Mouse (Mus musculus): ENCODE measurements around the gene Carmil1. TPM values are rescaled to one million over a fixed set of nuclear protein-coding genes. Genes with fewer than 3 reads are reported as not detected.
A peak's percentile ranks its signal among the peaks of the same experiment; 100 is the strongest.
"Not testable (repeated sequence)": the region's sequence is repeated elsewhere in the genome, so short reads cannot be mapped to it uniquely, and the experiment has no call there.

The Carmil1 gene
- polyA plus RNA-seq, 1 experiment from 2014 or later = 5.5 TPM

GRCm38 (mm10) chr13:24117181-24117812 is 163.3 kb downstream of the Carmil1 start:
- H3K9ac ChIP-seq = no peak overlapping the region
- DNase-seq (no peak), ATAC-seq (ENCODE audit: low read depth) (no peak)
- no peaks in the 10 kb centered on the region for H3K36me3 ChIP-seq
- 60% methylated on average over 7 of the region's 7 CpGs for WGBS (ENCODE audit: insufficient replicate concordance)
- no peak overlapping the region for H3K4me2 ChIP-seq
- H3K4me3 ChIP-seq (replicated peaks) = no peak overlapping the region
- no peaks in the 10 kb centered on the region; the same call in 1 of the 2 replicates for H3K4me1 ChIP-seq (replicated peaks)
- no peaks in the 10 kb centered on the region for H3K27me3 ChIP-seq
- H3K27ac ChIP-seq = no peak overlapping the region
- H3K9me3 ChIP-seq (replicated peaks) = no peaks in the 10 kb centered on the region

GRCm38 (mm10) chr13:24112689-24113348 is 167.8 kb downstream of the Carmil1 start:
- WGBS (ENCODE audit: insufficient replicate concordance) = 66% methylated on average over 9 of the region's 9 CpGs
- H3K9ac ChIP-seq = no peak overlapping the region
- no peaks in the 10 kb centered on the region for H3K9me3 ChIP-seq (replicated peaks)
- H3K27ac ChIP-seq = no peak overlapping the region
- ATAC-seq (ENCODE audit: low read depth) (peak; percentile 36; the same call in 1 of the 2 replicates), DNase-seq (peak; percentile 43)
- no peak overlapping the region for H3K4me2 ChIP-seq
- H3K27me3 ChIP-seq = 0 out of 2 replicates have a peak, but pooled peaks cover 3% of the 10 kb centered on the region
- no peak overlapping the region for H3K4me3 ChIP-seq (replicated peaks)
- no peaks in the 10 kb centered on the region for H3K36me3 ChIP-seq
- H3K4me1 ChIP-seq (replicated peaks) = no peaks in the 10 kb centered on the region; the same call in 1 of the 2 replicates

- H3K36me3 ChIP-seq = no peaks in the 10 kb centered on the region
- H3K4me2 ChIP-seq = no peak overlapping the region
- H3K9ac ChIP-seq = no peak overlapping the region
- DNase-seq = no peak
- ATAC-seq (ENCODE audit: low read depth) = no peak
- 74% methylated on average over 7 of the region's 7 CpGs for WGBS (ENCODE audit: insufficient replicate concordance)
- no peaks in the 10 kb centered on the region; the same call in 1 of the 2 replicates for H3K4me1 ChIP-seq (replicated peaks)
- H3K4me3 ChIP-seq (replicated peaks) = no peak overlapping the region
- H3K27ac ChIP-seq = no peak overlapping the region
- 0 out of 2 replicates have a peak, but pooled peaks cover 3% of the 10 kb centered on the region for H3K27me3 ChIP-seq
- no peaks in the 10 kb centered on the region for H3K9me3 ChIP-seq (replicated peaks)
Measured at GRCm38 (mm10) chr13:24110329-24110728, 170.3 kb downstream of the Carmil1 start.

- H3K4me3 ChIP-seq (replicated peaks) = no peak overlapping the region
- no peaks in the 10 kb centered on the region for H3K36me3 ChIP-seq
- H3K27me3 ChIP-seq = 0 out of 2 replicates have a peak, but pooled peaks cover 3% of the 10 kb centered on the region
- no peak overlapping the region for H3K4me2 ChIP-seq
- H3K4me1 ChIP-seq (replicated peaks) = no peaks in the 10 kb centered on the region
- no peak for DNase-seq
- no peaks in the 10 kb centered on the region for H3K9me3 ChIP-seq (replicated peaks)
- no peak for ATAC-seq (ENCODE audit: low read depth)
- WGBS (ENCODE audit: insufficient replicate concordance) = 55% methylated on average over 7 of the region's 7 CpGs
- H3K27ac ChIP-seq = no peak overlapping the region
- H3K9ac ChIP-seq = no peak overlapping the region
Measured at GRCm38 (mm10) chr13:24108282-24108681, 172.3 kb downstream of the Carmil1 start.

- Histone ChIP-seq H3K4me1 (replicated peaks) (no peaks in the 10 kb centered on the region), H3K9ac (no peak overlapping the region)
- no peak for ATAC-seq (ENCODE audit: low read depth)
Measured at GRCm38 (mm10) chr13:24107058-24107457, 173.5 kb downstream of the Carmil1 start.

GRCm38 (mm10) chr13:24105838-24106237 is 174.8 kb downstream of the Carmil1 start:
- Histone ChIP-seq H3K27me3 (no peaks in the 10 kb centered on the region), H3K4me2 (no peak overlapping the region), H3K36me3 (no peaks in the 10 kb centered on the region), H3K4me1 (replicated peaks) (no peaks in the 10 kb centered on the region), H3K9me3 (replicated peaks) (no peaks in the 10 kb centered on the region), H3K9ac (no peak overlapping the region), H3K4me3 (replicated peaks) (no peak overlapping the region), H3K27ac (no peak overlapping the region)
- ATAC-seq (ENCODE audit: low read depth) (no peak), DNase-seq (no peak)
- 80% methylated on average over 5 of the region's 5 CpGs for WGBS (ENCODE audit: insufficient replicate concordance)

More at GRCm38 (mm10) chr13:24107058-24107457, 173.5 kb downstream of the Carmil1 start:
- no peak overlapping the region for H3K4me2 ChIP-seq
- H3K27me3 ChIP-seq = 0 out of 2 replicates have a peak, but pooled peaks cover under 1% of the 10 kb centered on the region
- no peak overlapping the region for H3K4me3 ChIP-seq (replicated peaks)
- H3K27ac ChIP-seq = no peak overlapping the region
- H3K36me3 ChIP-seq = no peaks in the 10 kb centered on the region
- 66% methylated on average over 3 of the region's 3 CpGs for WGBS (ENCODE audit: insufficient replicate concordance)
- no peaks in the 10 kb centered on the region for H3K9me3 ChIP-seq (replicated peaks)
- no peak for DNase-seq

GRCm38 (mm10) chr13:24105340-24105669 is 175.3 kb downstream of the Carmil1 start:
- WGBS (ENCODE audit: insufficient replicate concordance) = 23% methylated on average over 1 of the region's 1 CpGs
- Histone ChIP-seq H3K4me2 (no peak overlapping the region), H3K27ac (no peak overlapping the region), H3K9me3 (replicated peaks) (no peaks in the 10 kb centered on the region), H3K36me3 (no peaks in the 10 kb centered on the region), H3K4me1 (replicated peaks) (no peaks in the 10 kb centered on the region), H3K27me3 (no peaks in the 10 kb centered on the region), H3K9ac (no peak overlapping the region), H3K4me3 (replicated peaks) (no peak overlapping the region)
- ATAC-seq (ENCODE audit: low read depth) = no peak
- DNase-seq = no peak

- not testable (repeated sequence) for H3K9me3 ChIP-seq (replicated peaks); H3K4me2 ChIP-seq; H3K27ac ChIP-seq; H3K4me3 ChIP-seq (replicated peaks); H3K36me3 ChIP-seq; ATAC-seq (ENCODE audit: low read depth); H3K27me3 ChIP-seq; H3K9ac ChIP-seq; H3K4me1 ChIP-seq (replicated peaks); DNase-seq
- WGBS (ENCODE audit: insufficient replicate concordance) = 61% methylated on average over 9 of the region's 9 CpGs
Measured at GRCm38 (mm10) chr13:24104611-24105339, 175.8 kb downstream of the Carmil1 start.

- ATAC-seq (ENCODE audit: low read depth) (no peak), DNase-seq (no peak)
- WGBS (ENCODE audit: insufficient replicate concordance) = 13% methylated on average over 4 of the region's 4 CpGs
- H3K27me3 ChIP-seq = no peaks in the 10 kb centered on the region
- H3K36me3 ChIP-seq = no peaks in the 10 kb centered on the region
- H3K27ac ChIP-seq = no peak overlapping the region
- no peaks in the 10 kb centered on the region for H3K4me1 ChIP-seq (replicated peaks)
- no peaks in the 10 kb centered on the region for H3K9me3 ChIP-seq (replicated peaks)
- no peak overlapping the region for H3K9ac ChIP-seq
- H3K4me3 ChIP-seq (replicated peaks) = no peak overlapping the region
- no peak overlapping the region for H3K4me2 ChIP-seq
Measured at GRCm38 (mm10) chr13:24104016-24104415, 176.6 kb downstream of the Carmil1 start.

GRCm38 (mm10) chr13:24103152-24103551 is 177.4 kb downstream of the Carmil1 start:
- Histone ChIP-seq H3K9ac (no peak overlapping the region), H3K4me2 (no peak overlapping the region), H3K27ac (no peak overlapping the region), H3K36me3 (no peaks in the 10 kb centered on the region), H3K27me3 (no peaks in the 10 kb centered on the region), H3K4me3 (replicated peaks) (no peak overlapping the region), H3K9me3 (replicated peaks) (no peaks in the 10 kb centered on the region), H3K4me1 (replicated peaks) (no peaks in the 10 kb centered on the region)
- WGBS (ENCODE audit: insufficient replicate concordance) = 59% methylated on average over 2 of the region's 2 CpGs
- ATAC-seq (ENCODE audit: low read depth) (no peak), DNase-seq (no peak)

- 73% methylated on average over 4 of the region's 4 CpGs for whole genome bisulfite sequencing (ENCODE audit: insufficient replicate concordance)
- H3K4me2 ChIP-seq = no peak overlapping the region
- DNase-seq (no peak), ATAC-seq (ENCODE audit: low read depth) (no peak)
- H3K9ac ChIP-seq = no peak overlapping the region
- no peak overlapping the region for H3K4me3 ChIP-seq (replicated peaks)
- no peaks in the 10 kb centered on the region for H3K9me3 ChIP-seq (replicated peaks)
- no peaks in the 10 kb centered on the region for H3K27me3 ChIP-seq
- no peaks in the 10 kb centered on the region for H3K4me1 ChIP-seq (replicated peaks)
- H3K36me3 ChIP-seq = no peaks in the 10 kb centered on the region
- H3K27ac ChIP-seq = no peak overlapping the region
Measured at GRCm38 (mm10) chr13:24102256-24102655, 178.3 kb downstream of the Carmil1 start.
